In genomic region chr4:133674331-133674695, GRCm38 (mm10) we compare ENCODE assay signal across 8 mouse cellular contexts. TPM values are rescaled to one million over a fixed set of nuclear protein-coding genes. Genes with fewer than 3 reads are reported as not detected.
A peak's percentile ranks its signal among the peaks of the same experiment; 100 is the strongest.
DNase-seq lines count a peak whose midpoint lies in the region; ATAC-seq lines count a peak whose summit lies in the region.

No protein-coding gene starts in this region.

- 46% methylated on average over 8 of the region's 8 CpGs for WGBS in lung, embryonic 16.5 days
- 74% methylated on average over 8 of the region's 8 CpGs for WGBS in hindbrain, embryonic 13.5 days
- 75% methylated on average over 8 of the region's 8 CpGs for WGBS in neural tube, embryonic 14.5 days
- 76% methylated on average over 8 of the region's 8 CpGs for WGBS in midbrain, embryonic 11.5 days

- H3K36me3 ChIP-seq in lung, embryonic 16.5 days (ENCODE audit: control insufficient read depth, insufficient read depth, low read length): peaks cover 3% of the 10 kb centered on the region; the same call in 1 of the 2 replicates
- peaks cover 6% of the 10 kb centered on the region for H3K36me3 ChIP-seq in hindbrain, embryonic 13.5 days
- no peaks in the 10 kb centered on the region for H3K36me3 ChIP-seq in neural tube, embryonic 14.5 days (ENCODE audit: control insufficient read depth, insufficient read depth, low read length)
- no peaks in the 10 kb centered on the region; the same call in 1 of the 2 replicates for H3K36me3 ChIP-seq in midbrain, embryonic 11.5 days (ENCODE audit: control insufficient read depth, insufficient read depth, low read length)

- H3K9me3 ChIP-seq in lung, embryonic 16.5 days (ENCODE audit: control insufficient read depth, low read length): no peaks in the 10 kb centered on the region
- H3K9me3 ChIP-seq in hindbrain, embryonic 13.5 days: no peaks in the 10 kb centered on the region
- no peaks in the 10 kb centered on the region for H3K9me3 ChIP-seq in neural tube, embryonic 14.5 days (ENCODE audit: control insufficient read depth, low read length)
- H3K9me3 ChIP-seq in midbrain, embryonic 11.5 days (ENCODE audit: control insufficient read depth, low read length): no peaks in the 10 kb centered on the region

- peaks cover 59% of the 10 kb centered on the region for H3K4me1 ChIP-seq in lung, embryonic 16.5 days (replicated peaks; ENCODE audit: control insufficient read depth, insufficient read depth, low read length)
- H3K4me1 ChIP-seq in hindbrain, embryonic 13.5 days (replicated peaks): peaks cover 66% of the 10 kb centered on the region
- H3K4me1 ChIP-seq in neural tube, embryonic 14.5 days (ENCODE audit: control insufficient read depth, insufficient read depth, low read length): peaks cover 19% of the 10 kb centered on the region
- H3K4me1 ChIP-seq in midbrain, embryonic 11.5 days (ENCODE audit: control insufficient read depth, insufficient read depth, low read length): peaks cover 24% of the 10 kb centered on the region

- H3K27me3 ChIP-seq in lung, embryonic 16.5 days (ENCODE audit: control insufficient read depth, insufficient read depth, low read depth, low read length): no peaks in the 10 kb centered on the region
- no peaks in the 10 kb centered on the region for H3K27me3 ChIP-seq in hindbrain, embryonic 13.5 days
- H3K27me3 ChIP-seq in neural tube, embryonic 14.5 days (ENCODE audit: control insufficient read depth, insufficient read depth, low read length): no peaks in the 10 kb centered on the region
- H3K27me3 ChIP-seq in midbrain, embryonic 11.5 days (ENCODE audit: control insufficient read depth, insufficient read depth, low read length): no peaks in the 10 kb centered on the region

- peak overlapping the region; percentile 100 for H3K27ac ChIP-seq in lung, embryonic 16.5 days (ENCODE audit: low read length)
- H3K27ac ChIP-seq in hindbrain, embryonic 13.5 days: peak overlapping the region; percentile 98
- H3K27ac ChIP-seq in neural tube, embryonic 14.5 days (ENCODE audit: low read depth, low read length): peak overlapping the region; percentile 92; the same call in 1 of the 2 replicates
- no peak overlapping the region for H3K27ac ChIP-seq in midbrain, embryonic 11.5 days (ENCODE audit: low read depth, low read length)

- H3K4me3 ChIP-seq in lung, embryonic 16.5 days (ENCODE audit: low read length): 0 out of 2 replicates have a peak overlapping the region, but pooled peaks have one; percentile 13
- no peak overlapping the region for H3K4me3 ChIP-seq in hindbrain, embryonic 13.5 days
- H3K4me3 ChIP-seq in neural tube, embryonic 14.5 days (ENCODE audit: low read depth, low read length): no peak overlapping the region
- H3K4me3 ChIP-seq in midbrain, embryonic 11.5 days (ENCODE audit: low read depth, low read length): no peak overlapping the region

- no peak for ATAC-seq in lung, embryonic 16.5 days (ENCODE audit: low read depth)
- ATAC-seq in hindbrain, embryonic 13.5 days (ENCODE audit: low FRiP score): no peak
- no peak for ATAC-seq in neural tube, embryonic 14.5 days (ENCODE audit: low read depth)
- no peak for ATAC-seq in midbrain, embryonic 11.5 days (ENCODE audit: low FRiP score)

- DNase-seq in cerebellum, postnatal 25 days: peak; percentile 43 to 60
- no peak for DNase-seq in cerebellum, adult 8-10 months
- DNase-seq in lung, adult 18-20 months: no peak
- no peak for DNase-seq in left cerebral cortex, adult 8-10 months (ENCODE audit: low spot score in 2 of 2)
- DNase-seq in midbrain, embryonic 11.5 days (ENCODE audit: low spot score, missing footprints): no peak

- H3K9ac ChIP-seq in lung, embryonic 16.5 days (ENCODE audit: low read length): peak overlapping the region; percentile 88; the same call in 1 of the 2 replicates
- H3K9ac ChIP-seq in hindbrain, embryonic 13.5 days: no peak overlapping the region
- no peak overlapping the region for H3K9ac ChIP-seq in neural tube, embryonic 14.5 days (replicated peaks; ENCODE audit: low read depth, low read length)
- H3K9ac ChIP-seq in midbrain, embryonic 11.5 days (ENCODE audit: low read length): no peak overlapping the region

- H3K4me2 ChIP-seq in lung, embryonic 16.5 days (ENCODE audit: low read depth, low read length): peak overlapping the region; percentile 81
- H3K4me2 ChIP-seq in hindbrain, embryonic 13.5 days: peak overlapping the region; percentile 77; the same call in 1 of the 2 replicates
- peak overlapping the region; percentile 64; the same call in 1 of the 2 replicates for H3K4me2 ChIP-seq in neural tube, embryonic 14.5 days (ENCODE audit: low read depth, low read length)
- no peak overlapping the region for H3K4me2 ChIP-seq in midbrain, embryonic 11.5 days

RNA-seq across cellular contexts. Expression of gene Pigv, which starts 1.9 kb away (rescaled TPM):
- 20.1 and 20.7 TPM in 2 replicates for polyA plus RNA-seq in lung, embryonic 16.5 days (2015; fragmentation: Nextera tagmentation; extraction: Ambion mirVana)
- 13.4 and 14.1 TPM in 2 replicates for polyA plus RNA-seq in hindbrain, embryonic 13.5 days (2015; fragmentation: Nextera tagmentation; extraction: Ambion mirVana)
- polyA plus RNA-seq in neural tube, embryonic 14.5 days (2014; fragmentation: Nextera tagmentation; extraction: Ambion mirVana): 10.9 and 13.0 TPM in 2 replicates
- total RNA-seq in left cerebral cortex, adult 8-10 months (2022): 10 to 100 TPM in 2 of 4 experiments, 1 to 10 TPM in 2; 8.4 to 10.9 (median 9.9) TPM
- 9.6 and 12.4 TPM in 2 replicates for polyA plus RNA-seq in midbrain, embryonic 11.5 days (2014; fragmentation: Nextera tagmentation; extraction: Ambion mirVana)

RNA-seq across cellular contexts. Expression of gene Zdhhc18, which starts 24.4 kb away (rescaled TPM):
- polyA plus RNA-seq in lung, embryonic 16.5 days (2015; fragmentation: Nextera tagmentation; extraction: Ambion mirVana): 3.1 and 3.3 TPM in 2 replicates
- 3.4 and 4.4 TPM in 2 replicates for polyA plus RNA-seq in hindbrain, embryonic 13.5 days (2015; fragmentation: Nextera tagmentation; extraction: Ambion mirVana)
- polyA plus RNA-seq in neural tube, embryonic 14.5 days (2014; fragmentation: Nextera tagmentation; extraction: Ambion mirVana): 4.3 and 6.1 TPM in 2 replicates
- total RNA-seq in left cerebral cortex, adult 8-10 months (2022): 10 to 100 TPM; 33.8 to 57.7 (median 44.6) TPM
- polyA plus RNA-seq in midbrain, embryonic 11.5 days (2014; fragmentation: Nextera tagmentation; extraction: Ambion mirVana): 1.8 and 3.5 TPM in 2 replicates

Comparison
In these comparisons a context has a peak if more than half of its experiments do, and no peak if none do; other contexts are left out.
1. DNase-seq: peak in cerebellum, postnatal 25 days (2 of 2); none in cerebellum, adult 8-10 months (single experiment), lung, adult 18-20 months (0 of 2), left cerebral cortex, adult 8-10 months (0 of 2) and midbrain, embryonic 11.5 days (single experiment).